In the genomic region with DNA sequence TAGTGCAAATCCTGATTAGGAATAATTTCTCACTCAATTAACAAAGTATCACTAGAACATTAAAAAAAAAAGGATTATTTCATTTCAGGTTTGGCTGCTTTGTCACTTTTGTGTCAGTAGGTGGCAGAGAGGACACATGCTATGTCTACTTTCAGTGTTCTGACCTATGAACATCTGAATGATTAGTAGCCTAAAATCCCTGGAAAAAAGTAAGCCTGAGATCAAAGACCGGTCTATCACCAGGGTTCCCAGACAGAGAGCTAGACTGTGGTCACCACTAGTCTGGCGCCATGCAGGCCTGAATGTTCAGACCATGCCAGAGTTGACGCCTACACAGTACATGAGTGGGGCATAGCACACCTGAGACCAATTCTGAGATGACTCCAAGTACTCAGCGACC, we compare ENCODE assay signal across 10 mouse cellular contexts. TPM values are rescaled to one million over a fixed set of nuclear protein-coding genes. Genes with fewer than 3 reads are reported as not detected.
DNase-seq lines count a peak whose midpoint lies in the region; ATAC-seq and TF ChIP-seq lines count a peak whose summit lies in the region.
"Had no signal": no experiment of that assay in that cellular context is flagged by ENCODE, and none has a peak within 500 bp of the region (broad histone marks: within the 10 kb centered on the region; RNA-seq: fewer than 3 reads in every experiment).

No protein-coding gene starts in this region.

- TF ChIP-seq POLR2A in ES-Bruce4 (IDR thresholded peaks at IDR 0.05; ENCODE audit: insufficient read depth, low read length), result no peak

- H3K9ac ChIP-seq in hindbrain, postnatal 0 days (replicated peaks; ENCODE audit: low read length), result no peak overlapping the region
- no peak overlapping the region for H3K9ac ChIP-seq in ES-Bruce4 (ENCODE audit: low read depth, poor library complexity, severe bottlenecking)
- H3K9ac ChIP-seq in intestine, embryonic 15.5 days, result no peak overlapping the region
- H3K9ac ChIP-seq: heart, embryonic 12.5 days; liver, embryonic 13.5 days had no signal

- H3K27ac ChIP-seq in hindbrain, postnatal 0 days, result no peak overlapping the region
- no peak overlapping the region for H3K27ac ChIP-seq in hindbrain, embryonic 10.5 days
- H3K27ac ChIP-seq in ES-Bruce4 (ENCODE audit: insufficient read depth, low read length), result no peak overlapping the region
- no peak overlapping the region for H3K27ac ChIP-seq in intestine, embryonic 15.5 days
- H3K27ac ChIP-seq: liver, embryonic 13.5 days had no signal

- peak; percentile 71 for TF ChIP-seq CTCF in hindbrain, postnatal 0 days (IDR thresholded peaks at IDR 0.05; ENCODE audit: low read depth)
- TF ChIP-seq CTCF in ES-Bruce4 (IDR thresholded peaks at IDR 0.05; ENCODE audit: low read depth, low read length), result peak; percentile 0

- H3K9me3 ChIP-seq in hindbrain, postnatal 0 days (ENCODE audit: low read length), result no peaks in the 10 kb centered on the region
- H3K9me3 ChIP-seq in hindbrain, embryonic 10.5 days, result no peaks in the 10 kb centered on the region
- no peaks in the 10 kb centered on the region for H3K9me3 ChIP-seq in ES-Bruce4 (replicated peaks; ENCODE audit: control insufficient read depth, insufficient read depth, low read length, poor library complexity, severe bottlenecking)
- no peaks in the 10 kb centered on the region for H3K9me3 ChIP-seq in intestine, embryonic 15.5 days
- H3K9me3 ChIP-seq: heart, embryonic 12.5 days; liver, embryonic 13.5 days had no signal

- H3K27me3 ChIP-seq in hindbrain, postnatal 0 days (ENCODE audit: insufficient read depth, low read length), result no peaks in the 10 kb centered on the region
- H3K27me3 ChIP-seq in hindbrain, embryonic 10.5 days (ENCODE audit: insufficient read depth, poor library complexity, severe bottlenecking), result peaks cover 2% of the 10 kb centered on the region; the same call in 1 of the 2 replicates
- no peaks in the 10 kb centered on the region for H3K27me3 ChIP-seq in ES-Bruce4 (ENCODE audit: control insufficient read depth, insufficient read depth, low read length, poor library complexity, severe bottlenecking)
- no peaks in the 10 kb centered on the region for H3K27me3 ChIP-seq in intestine, embryonic 15.5 days (replicated peaks)
- H3K27me3 ChIP-seq: liver, embryonic 13.5 days had no signal

- DNase-seq in hindbrain, postnatal 0 days (ENCODE audit: low spot score), result peak; percentile 46
- no peak for DNase-seq in hindbrain, embryonic 10.5 days (ENCODE audit: low spot score)
- peak; percentile 53 for DNase-seq in 3T3-L1 (ENCODE audit: low read depth, low spot score)
- no peak for DNase-seq in urinary bladder, postnatal 14 days (ENCODE audit: low spot score)
- no peak for DNase-seq in heart, adult 9 months (ENCODE audit: low spot score in 2 of 2)
- DNase-seq in cerebellum, adult 9-10 months, result no peak
- DNase-seq: liver, embryonic 13.5 days had no signal

- H3K4me1 ChIP-seq in hindbrain, postnatal 0 days (ENCODE audit: insufficient read depth, low read length), result no peaks in the 10 kb centered on the region
- peaks cover 13% of the 10 kb centered on the region for H3K4me1 ChIP-seq in hindbrain, embryonic 10.5 days (replicated peaks)
- H3K4me1 ChIP-seq in ES-Bruce4 (ENCODE audit: control insufficient read depth, insufficient read depth, low read length), result no peaks in the 10 kb centered on the region
- H3K4me1 ChIP-seq in intestine, embryonic 15.5 days (replicated peaks), result no peaks in the 10 kb centered on the region
- H3K4me1 ChIP-seq: liver, embryonic 13.5 days had no signal

- no peak overlapping the region for H3K4me3 ChIP-seq in hindbrain, postnatal 0 days (ENCODE audit: low read length)
- H3K4me3 ChIP-seq in hindbrain, embryonic 10.5 days, result no peak overlapping the region
- no peak overlapping the region for H3K4me3 ChIP-seq in ES-Bruce4 (ENCODE audit: low read depth, low read length)
- H3K4me3 ChIP-seq in intestine, embryonic 15.5 days (replicated peaks), result no peak overlapping the region
- H3K4me3 ChIP-seq: heart, embryonic 12.5 days; liver, embryonic 13.5 days had no signal

- no peaks in the 10 kb centered on the region for H3K36me3 ChIP-seq in hindbrain, postnatal 0 days (ENCODE audit: insufficient read depth, low read length)
- H3K36me3 ChIP-seq in hindbrain, embryonic 10.5 days, result no peaks in the 10 kb centered on the region
- H3K36me3 ChIP-seq in ES-Bruce4 (ENCODE audit: control insufficient read depth, insufficient read depth, low read length, poor library complexity, severe bottlenecking), result no peaks in the 10 kb centered on the region
- H3K36me3 ChIP-seq in intestine, embryonic 15.5 days, result no peaks in the 10 kb centered on the region
- H3K36me3 ChIP-seq: heart, embryonic 12.5 days; liver, embryonic 13.5 days had no signal

- H3K4me2 ChIP-seq in hindbrain, postnatal 0 days (ENCODE audit: low read depth, low read length), result no peak overlapping the region
- no peak overlapping the region for H3K4me2 ChIP-seq in intestine, embryonic 15.5 days (replicated peaks)
- H3K4me2 ChIP-seq: heart, embryonic 12.5 days; liver, embryonic 13.5 days had no signal

- WGBS in hindbrain, postnatal 0 days, result 64% methylated on average over 4 of the region's 4 CpGs
- WGBS in hindbrain, embryonic 10.5 days, result 68% methylated on average over 4 of the region's 4 CpGs
- WGBS in intestine, embryonic 15.5 days, result 64% methylated on average over 4 of the region's 4 CpGs

- TF ChIP-seq EP300 in ES-Bruce4 (IDR thresholded peaks at IDR 0.05; ENCODE audit: insufficient read depth, low read depth, low read length), result no peak

- ATAC-seq in hindbrain, postnatal 0 days, result 0 out of 2 replicates have a peak, but pooled peaks have one; percentile 34
- peak; percentile 51; the same call in 1 of the 2 replicates for ATAC-seq in intestine, embryonic 15.5 days

RNA-seq across cellular contexts. Expression of gene Tpp2, which starts 30.6 kb away (rescaled TPM):
- 26.4 and 28.5 TPM in 2 replicates for total RNA-seq in hindbrain, postnatal 0 days (2014; rRNA removed)
- 46.2 and 49.8 TPM in 2 replicates for polyA plus RNA-seq in hindbrain, postnatal 0 days (2015; fragmentation: Nextera tagmentation; extraction: Ambion mirVana)
- 61.5 and 73.7 TPM in 2 replicates for polyA plus RNA-seq in hindbrain, embryonic 10.5 days (2016; fragmentation: Nextera tagmentation; extraction: Ambion mirVana)
- polyA plus RNA-seq in ES-Bruce4 (2011; ENCODE audit: insufficient read depth, insufficient read length, low read depth, missing spikeins), result 109 and 116 TPM in 2 replicates
- 53.8 and 59.9 TPM in 2 replicates for polyA plus RNA-seq in intestine, embryonic 15.5 days (2015; fragmentation: Nextera tagmentation; extraction: Ambion mirVana)

Comparison
In these comparisons a context has a peak if more than half of its experiments do, and no peak if none do; other contexts are left out.
1. DNase-seq: peak in hindbrain, postnatal 0 days (single experiment) and 3T3-L1 (single experiment); none in hindbrain, embryonic 10.5 days (single experiment), urinary bladder, postnatal 14 days (single experiment), heart, adult 9 months (0 of 2) and cerebellum, adult 9-10 months (single experiment).